ENCODE assay signal across 8 mouse cellular contexts in the genomic region with DNA sequence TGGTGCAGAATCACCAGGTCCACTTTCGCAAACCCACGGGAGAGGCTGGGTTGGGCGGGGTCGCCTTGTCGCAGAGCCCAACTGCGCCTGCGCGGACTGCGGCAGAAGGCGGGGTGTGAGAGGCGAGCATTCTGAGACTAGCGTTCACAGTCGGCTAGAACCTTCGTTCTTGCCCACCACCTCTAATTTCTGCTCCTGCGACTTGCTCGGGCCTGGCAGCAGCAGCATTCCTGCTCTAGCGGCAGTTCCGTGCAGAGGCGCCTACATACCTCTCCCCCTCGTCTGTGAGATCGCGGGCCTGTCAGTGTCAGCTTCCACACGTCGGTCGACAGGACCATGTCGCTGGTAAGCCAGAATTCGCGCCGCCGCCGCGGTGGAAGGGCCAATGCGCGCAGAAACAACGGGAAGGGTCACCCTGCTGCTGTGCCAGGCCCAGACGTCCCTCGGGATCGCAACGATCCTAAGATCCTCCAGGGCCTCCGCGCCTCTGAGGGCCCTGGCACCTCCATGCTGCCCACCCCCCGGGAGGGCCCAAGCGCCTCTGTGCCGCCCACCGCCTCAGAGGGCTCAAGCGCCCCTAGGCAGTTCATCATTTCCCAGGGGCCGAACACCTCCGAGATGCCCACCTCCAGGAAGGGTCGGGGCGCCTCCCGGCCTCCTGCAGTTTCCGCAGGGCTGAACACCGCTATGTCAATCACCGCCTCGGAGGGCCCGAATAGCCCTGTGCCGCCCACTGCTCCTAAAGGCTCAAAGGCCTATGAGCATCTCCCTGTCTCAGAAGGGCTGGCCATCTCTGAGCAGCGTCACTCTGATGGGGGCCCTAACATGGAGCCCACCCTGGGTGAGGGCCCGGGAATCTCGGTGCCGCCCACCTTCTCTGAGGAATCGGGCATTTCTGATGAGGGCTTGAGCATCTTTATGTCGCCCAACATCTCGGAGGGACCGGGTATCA. TPM values are rescaled to one million over a fixed set of nuclear protein-coding genes. Genes with fewer than 3 reads are reported as not detected.
DNase-seq lines count a peak whose midpoint lies in the region; ATAC-seq and TF ChIP-seq lines count a peak whose summit lies in the region.

Gene Magee1, plus strand, starts transcription at position 104 of the 952 bp plus-strand sequence.

- H3K4me1 ChIP-seq in heart, embryonic 11.5 days (ENCODE audit: control insufficient read depth, insufficient read depth, low read length), result no peaks in the 10 kb centered on the region
- no peaks in the 10 kb centered on the region for H3K4me1 ChIP-seq in kidney, embryonic 16.5 days (ENCODE audit: insufficient read depth, low read length)

- 12% methylated on average over 64 of the region's 65 CpGs for WGBS in heart, embryonic 11.5 days (ENCODE audit: insufficient replicate concordance)
- WGBS in kidney, embryonic 16.5 days, result 12% methylated on average over 65 of the region's 65 CpGs

- TF ChIP-seq POLR2A in brain, embryonic 14.5 days (IDR thresholded peaks at IDR 0.05; ENCODE audit: borderline replicate concordance, extremely low read depth, insufficient read depth, insufficient read length, poor library complexity, severe bottlenecking), result peak; percentile 39; the same call in 1 of the 2 replicates

- no peaks in the 10 kb centered on the region for H3K9me3 ChIP-seq in heart, embryonic 11.5 days (replicated peaks; ENCODE audit: control insufficient read depth, low read length)
- H3K9me3 ChIP-seq in kidney, embryonic 16.5 days (ENCODE audit: low read length), result no peaks in the 10 kb centered on the region

- H3K9ac ChIP-seq in heart, embryonic 11.5 days (ENCODE audit: low read depth, low read length), result peak within 1 kb of the TSS; percentile 52
- H3K9ac ChIP-seq in kidney, embryonic 16.5 days (replicated peaks; ENCODE audit: low read length), result peak within 1 kb of the TSS; percentile 62

- no peak within 1 kb of the TSS for H3K27ac ChIP-seq in heart, embryonic 11.5 days (ENCODE audit: low read depth, low read length)
- no peak within 1 kb of the TSS for H3K27ac ChIP-seq in kidney, embryonic 16.5 days (ENCODE audit: low read length)

- peak; percentile 59 to 69 for DNase-seq in B cell, adult 2 months
- DNase-seq in brain, embryonic 14.5 days (ENCODE audit: low read depth), result peak; percentile 90
- peak; percentile 75 for DNase-seq in liver
- peak; percentile 5 to 29 for DNase-seq in monocyte, adult 2 months (ENCODE audit: low read depth in 1 of 2, low spot score in 2 of 2)
- DNase-seq in spleen, postnatal 36 days (ENCODE audit: low spot score in 2 of 2), result peak; percentile 58 to 60

- peak within 1 kb of the TSS; percentile 80 for H3K4me2 ChIP-seq in heart, embryonic 11.5 days
- peak within 1 kb of the TSS; percentile 78 for H3K4me2 ChIP-seq in kidney, embryonic 16.5 days (replicated peaks; ENCODE audit: low read depth, low read length)

- no peak for TF ChIP-seq CTCF in brain, embryonic 14.5 days (IDR thresholded peaks at IDR 0.05; ENCODE audit: borderline replicate concordance, extremely low read depth, insufficient read depth, insufficient read length)

- H3K27me3 ChIP-seq in heart, embryonic 11.5 days (ENCODE audit: control insufficient read depth, insufficient read depth, low read length), result peaks cover 35% of the 10 kb centered on the region
- peaks cover 17% of the 10 kb centered on the region; the same call in 1 of the 2 replicates for H3K27me3 ChIP-seq in kidney, embryonic 16.5 days (ENCODE audit: insufficient read depth, low read length)

- ATAC-seq in erythroblast, adult 5-6 weeks (replicated peaks; ENCODE audit: low FRiP score, poor library complexity, severe bottlenecking), result peak; percentile 75
- ATAC-seq in heart, embryonic 11.5 days (replicated peaks; ENCODE audit: insufficient number of reproducible peaks, low FRiP score, low TSS enrichment), result peak; percentile 65
- ATAC-seq in kidney, embryonic 16.5 days (ENCODE audit: low FRiP score, low TSS enrichment), result peak; percentile 75

- H3K36me3 ChIP-seq in heart, embryonic 11.5 days (ENCODE audit: control insufficient read depth, insufficient read depth, low read length), result no peaks in the 10 kb centered on the region
- H3K36me3 ChIP-seq in kidney, embryonic 16.5 days (ENCODE audit: insufficient read depth, low read length), result no peaks in the 10 kb centered on the region

- H3K4me3 ChIP-seq in heart, embryonic 11.5 days (ENCODE audit: low read depth, low read length), result peak within 1 kb of the TSS; percentile 48
- H3K4me3 ChIP-seq in kidney, embryonic 16.5 days (ENCODE audit: low read length), result peak within 1 kb of the TSS; percentile 55

RNA-seq across cellular contexts. Expression of gene Magee1, which starts in this region (rescaled TPM):
- polyA plus RNA-seq in brain, embryonic 14.5 days (2012; rRNA removed), result 118 and 144 TPM in 2 replicates
- 0.19 TPM in 1 of 2 replicates, not detected in the other for total RNA-seq in erythroblast, adult 5-6 weeks (2015; ENCODE audit: low replicate concordance)
- 0.70 TPM in 1 of 2 replicates, not detected in the other for total RNA-seq in erythroblast, adult 5-6 weeks (2017; ENCODE audit: low replicate concordance)
- polyA plus RNA-seq in heart, embryonic 11.5 days (2014; fragmentation: Nextera tagmentation; extraction: Ambion mirVana), result 7.9 and 10.7 TPM in 2 replicates
- 17.2 and 18.0 TPM in 2 replicates for polyA plus RNA-seq in kidney, embryonic 16.5 days (2015; fragmentation: Nextera tagmentation; extraction: Ambion mirVana)

Comparison
In these comparisons a context has a peak if more than half of its experiments do, and no peak if none do; other contexts are left out.
1. Peak in ATAC-seq in erythroblast, adult 5-6 weeks; RNA of the gene not detected or under 1 TPM.
2. DNase-seq: peak in every context shown above with its lines; median percentile 90 in brain, embryonic 14.5 days; 75 in liver; 64 in B cell, adult 2 months; 59 in spleen, postnatal 36 days; 17 in monocyte, adult 2 months.